Mouse (Mus musculus): Measurements from ENCODE around the gene Abhd11.

GRCm38 (mm10) chr5:134989741-134990140 is 19.2 kb upstream of the Abhd11 start:
- TF ChIP-seq TAL1 (conservative IDR thresholded peaks at IDR 0.05; ENCODE audit: low read depth, low read length) (no peak), POLR2AphosphoS5 (IDR thresholded peaks at IDR 0.05; ENCODE audit: insufficient replicate concordance, low read depth, low read length) (no peak), GATA1 (IDR thresholded peaks at IDR 0.05; ENCODE audit: borderline replicate concordance, low read length) (no peak), CTCF (IDR thresholded peaks at IDR 0.05; ENCODE audit: low read depth, low read length) (no peak)
